Mouse (Mus musculus): ENCODE measurements at regions not wholly inside any gene's neighbourhood (a gene's known extent, or its start where the extent isn't known, plus 50 kb on each side); places are given as distances from the start of the nearest gene placed in this dataset.

DNA sequence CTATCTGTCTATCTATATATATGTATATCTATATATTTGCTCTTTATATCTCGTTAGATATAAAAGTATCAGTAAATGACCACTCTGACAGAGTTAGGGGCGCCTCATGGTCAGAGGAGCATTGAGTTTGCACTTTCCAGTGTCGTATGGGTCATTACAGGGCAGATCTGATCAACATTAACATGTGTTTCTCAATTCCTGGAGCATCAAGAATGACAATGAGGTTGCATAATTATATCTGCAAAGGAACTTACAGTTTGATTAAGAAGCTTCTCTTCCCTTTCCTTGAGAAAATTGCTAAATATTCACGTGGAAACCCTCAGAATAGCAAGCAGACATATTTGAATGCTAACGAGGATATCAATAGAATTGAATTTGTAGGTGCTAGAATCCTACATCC is 158.6 kb downstream of the Gm11146 start:
- Histone ChIP-seq H3K4me1 (replicated peaks; ENCODE audit: control insufficient read depth, insufficient read depth, low read length) (peaks cover 9% of the 10 kb centered on the region), H3K27ac (ENCODE audit: low read depth) (no peak overlapping the region), H3K9me3 (ENCODE audit: control insufficient read depth, low read length) (no peaks in the 10 kb centered on the region), H3K27me3 (replicated peaks; ENCODE audit: control insufficient read depth, insufficient read depth, low read length) (no peaks in the 10 kb centered on the region), H3K4me2 (ENCODE audit: low read length) (no peak overlapping the region), H3K36me3 (ENCODE audit: control insufficient read depth, insufficient read depth, low read length) (no peaks in the 10 kb centered on the region), H3K4me3 (ENCODE audit: low read depth, low read length) (no peak overlapping the region), H3K9ac (ENCODE audit: low read length) (no peak overlapping the region)
- DNase-seq (ENCODE audit: low spot score) (no peak), ATAC-seq (replicated peaks; ENCODE audit: low FRiP score, low TSS enrichment, low read depth) (no peak)
- WGBS, result 92% methylated on average over 5 of the region's 5 CpGs

DNA sequence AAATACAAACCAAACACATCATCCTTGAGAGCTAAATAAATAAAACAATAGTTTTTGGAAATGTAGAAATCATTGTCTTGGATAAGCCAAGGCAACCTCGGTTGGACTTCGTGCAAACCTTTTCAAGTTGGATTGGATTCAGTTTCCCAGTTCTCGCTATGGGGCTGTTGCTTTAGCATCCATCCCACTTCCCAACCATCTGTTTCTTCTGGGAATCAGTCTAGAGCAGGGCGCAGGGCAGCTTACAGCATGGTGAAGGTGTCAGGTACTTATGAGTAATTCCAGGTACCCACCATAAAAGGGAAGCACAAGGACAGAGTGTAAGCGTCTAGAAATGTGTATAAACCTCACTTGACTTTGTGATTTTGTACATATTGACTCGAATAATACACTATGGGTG is 159.0 kb downstream of the Gm11146 start:
- H3K4me2 ChIP-seq (ENCODE audit: low read length), result no peak overlapping the region
- H3K4me3 ChIP-seq (ENCODE audit: low read depth, low read length), result no peak overlapping the region
- no peaks in the 10 kb centered on the region for H3K36me3 ChIP-seq (ENCODE audit: control insufficient read depth, insufficient read depth, low read length)
- no peaks in the 10 kb centered on the region for H3K9me3 ChIP-seq (ENCODE audit: control insufficient read depth, low read length)
- ATAC-seq (replicated peaks; ENCODE audit: low FRiP score, low TSS enrichment, low read depth) (no peak), DNase-seq (ENCODE audit: low spot score) (no peak)
- no peak overlapping the region for H3K27ac ChIP-seq (ENCODE audit: low read depth)
- peaks cover 9% of the 10 kb centered on the region for H3K4me1 ChIP-seq (replicated peaks; ENCODE audit: control insufficient read depth, insufficient read depth, low read length)
- no peaks in the 10 kb centered on the region for H3K27me3 ChIP-seq (replicated peaks; ENCODE audit: control insufficient read depth, insufficient read depth, low read length)
- WGBS, result 93% methylated on average over 6 of the region's 6 CpGs
- no peak overlapping the region for H3K9ac ChIP-seq (ENCODE audit: low read length)

DNA sequence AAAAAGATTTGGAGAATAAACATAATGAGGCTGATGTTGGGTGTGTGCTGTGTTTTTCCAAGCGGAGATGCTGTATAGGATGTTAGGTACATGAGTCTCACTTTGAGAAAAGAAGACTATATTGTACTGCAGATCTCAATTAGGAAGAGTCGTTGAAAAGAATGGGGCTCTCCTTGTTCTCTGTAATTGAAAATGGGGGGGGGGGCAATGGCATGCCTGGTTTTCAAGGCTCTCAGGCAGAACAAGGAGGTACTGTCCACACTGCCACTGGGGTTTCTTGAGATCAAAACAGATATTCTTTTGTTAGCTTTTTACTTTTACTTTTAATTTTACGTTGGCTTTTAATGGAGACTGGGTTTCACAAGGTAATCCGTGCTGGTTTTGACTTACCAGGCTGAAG is 170.5 kb downstream of the Gm11146 start:
- Histone ChIP-seq H3K4me1 (replicated peaks; ENCODE audit: control insufficient read depth, insufficient read depth, low read length) (no peaks in the 10 kb centered on the region), H3K4me2 (ENCODE audit: low read length) (no peak overlapping the region), H3K4me3 (ENCODE audit: low read depth, low read length) (no peak overlapping the region), H3K36me3 (ENCODE audit: control insufficient read depth, insufficient read depth, low read length) (no peaks in the 10 kb centered on the region), H3K27ac (ENCODE audit: low read depth) (no peak overlapping the region), H3K9me3 (ENCODE audit: control insufficient read depth, low read length) (no peaks in the 10 kb centered on the region), H3K27me3 (replicated peaks; ENCODE audit: control insufficient read depth, insufficient read depth, low read length) (no peaks in the 10 kb centered on the region), H3K9ac (ENCODE audit: low read length) (no peak overlapping the region)
- DNase-seq (ENCODE audit: low spot score), result no peak
- ATAC-seq (replicated peaks; ENCODE audit: low FRiP score, low TSS enrichment, low read depth), result no peak
- 77% methylated on average over 4 of the region's 4 CpGs for WGBS

DNA sequence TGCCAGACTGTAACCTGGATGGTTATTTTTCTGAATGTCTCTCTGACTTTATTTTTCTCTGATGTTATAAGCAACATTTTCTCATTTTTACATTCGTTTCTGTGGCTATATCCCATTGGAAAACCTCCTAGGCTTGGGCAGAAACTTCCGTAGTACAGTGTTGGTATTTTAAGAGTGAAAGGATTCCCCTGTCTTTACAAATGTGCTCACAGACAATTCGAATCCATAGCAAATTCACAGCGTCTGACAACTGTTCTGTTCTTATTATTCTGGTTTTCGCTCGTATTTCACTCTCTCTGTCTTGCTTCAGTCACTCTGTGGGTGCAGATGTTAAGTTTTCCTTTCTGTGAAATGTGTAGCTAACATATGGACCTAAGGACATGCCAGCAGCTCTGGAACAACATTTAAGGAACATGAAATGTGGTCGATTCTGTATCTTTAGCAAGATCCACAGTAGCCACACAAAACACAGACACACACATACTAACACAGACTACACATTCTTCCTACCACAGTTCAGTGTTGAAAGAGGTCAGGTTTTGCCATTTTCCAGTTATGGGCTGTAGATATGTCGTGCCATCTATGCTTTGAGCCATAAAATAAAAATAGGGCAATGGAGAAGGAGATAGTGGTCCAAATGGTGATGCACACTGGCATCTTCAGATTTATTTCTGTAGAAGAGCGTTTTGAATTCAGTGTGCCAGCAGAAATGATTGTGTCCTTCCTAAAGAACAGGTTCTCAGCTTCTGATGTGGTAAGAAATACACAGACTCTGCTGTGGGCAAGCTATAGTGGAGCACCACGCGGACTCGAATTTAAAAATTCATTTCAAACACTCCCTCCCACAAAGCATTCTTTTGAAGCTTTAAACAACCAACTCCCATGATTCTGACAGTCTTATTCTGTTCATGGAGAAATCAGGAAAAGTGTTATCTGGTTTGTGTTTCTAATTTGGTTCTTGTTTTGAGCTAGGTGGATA is 179.2 kb downstream of the Gm11146 start:
- Histone ChIP-seq H3K9me3 (ENCODE audit: control insufficient read depth, low read length) (no peaks in the 10 kb centered on the region), H3K4me2 (ENCODE audit: low read length) (no peak overlapping the region), H3K4me1 (replicated peaks; ENCODE audit: control insufficient read depth, insufficient read depth, low read length) (peaks cover 11% of the 10 kb centered on the region), H3K4me3 (ENCODE audit: low read depth, low read length) (no peak overlapping the region), H3K27me3 (replicated peaks; ENCODE audit: control insufficient read depth, insufficient read depth, low read length) (no peaks in the 10 kb centered on the region), H3K9ac (ENCODE audit: low read length) (no peak overlapping the region), H3K36me3 (ENCODE audit: control insufficient read depth, insufficient read depth, low read length) (no peaks in the 10 kb centered on the region), H3K27ac (ENCODE audit: low read depth) (no peak overlapping the region)
- no peak for DNase-seq (ENCODE audit: low spot score)
- ATAC-seq (replicated peaks; ENCODE audit: low FRiP score, low TSS enrichment, low read depth), result no peak
- WGBS, result 86% methylated on average over 12 of the region's 12 CpGs

DNA sequence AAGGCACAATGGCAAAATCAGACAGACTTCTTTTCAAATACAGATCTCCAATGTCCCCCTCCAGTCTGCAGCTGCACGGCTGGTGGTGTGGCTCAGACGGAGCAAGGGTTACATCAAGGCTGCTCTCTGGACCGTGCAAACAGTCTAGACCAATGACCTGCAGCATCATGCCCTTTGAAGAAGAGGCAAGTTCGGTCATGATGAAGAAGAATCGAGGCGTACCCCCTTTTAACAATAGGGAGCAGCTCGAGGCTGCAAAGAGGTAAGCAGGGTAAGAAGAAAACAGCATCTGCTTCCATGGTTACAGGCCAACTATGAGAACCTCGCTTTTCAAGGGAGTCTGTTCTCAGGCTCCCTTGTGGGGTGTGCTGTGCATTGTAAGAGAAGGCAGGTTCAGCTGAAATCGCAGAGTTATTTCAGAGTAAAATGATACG is 180.3 kb downstream of the Gm11146 start:
- no peak overlapping the region for H3K9ac ChIP-seq (ENCODE audit: low read length)
- H3K27ac ChIP-seq (ENCODE audit: low read depth), result no peak overlapping the region
- H3K4me1 ChIP-seq (replicated peaks; ENCODE audit: control insufficient read depth, insufficient read depth, low read length), result peaks cover 11% of the 10 kb centered on the region
- H3K9me3 ChIP-seq (ENCODE audit: control insufficient read depth, low read length), result no peaks in the 10 kb centered on the region
- no peaks in the 10 kb centered on the region for H3K27me3 ChIP-seq (replicated peaks; ENCODE audit: control insufficient read depth, insufficient read depth, low read length)
- no peak overlapping the region for H3K4me3 ChIP-seq (ENCODE audit: low read depth, low read length)
- WGBS, result 39% methylated on average over 10 of the region's 10 CpGs
- ATAC-seq (replicated peaks; ENCODE audit: low FRiP score, low TSS enrichment, low read depth), result no peak
- DNase-seq (ENCODE audit: low spot score), result no peak
- no peaks in the 10 kb centered on the region for H3K36me3 ChIP-seq (ENCODE audit: control insufficient read depth, insufficient read depth, low read length)
- no peak overlapping the region for H3K4me2 ChIP-seq (ENCODE audit: low read length)

DNA sequence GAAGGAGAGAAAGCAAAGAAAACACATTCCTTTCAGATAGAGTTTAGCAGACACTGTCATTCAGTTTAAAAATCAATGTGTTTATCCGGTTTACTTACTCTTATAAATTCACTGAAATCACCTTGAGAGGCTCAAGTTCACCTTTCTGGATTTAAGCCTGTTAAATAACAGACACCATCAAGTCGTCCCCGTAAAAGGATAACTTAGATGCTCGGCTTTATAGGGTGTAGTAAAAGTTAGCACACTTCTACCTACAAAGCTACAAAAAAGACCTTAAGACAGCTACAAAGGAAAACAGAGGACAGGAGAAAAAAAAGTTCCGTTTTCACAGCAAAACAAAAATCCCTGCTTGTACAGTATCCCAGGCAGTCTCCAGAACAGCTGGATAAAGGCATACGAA is 180.9 kb downstream of the Gm11146 start:
- 55% methylated on average over 6 of the region's 6 CpGs for WGBS
- Histone ChIP-seq H3K36me3 (ENCODE audit: control insufficient read depth, insufficient read depth, low read length) (no peaks in the 10 kb centered on the region), H3K27me3 (replicated peaks; ENCODE audit: control insufficient read depth, insufficient read depth, low read length) (no peaks in the 10 kb centered on the region), H3K9me3 (ENCODE audit: control insufficient read depth, low read length) (no peaks in the 10 kb centered on the region), H3K4me2 (ENCODE audit: low read length) (no peak overlapping the region), H3K9ac (ENCODE audit: low read length) (no peak overlapping the region), H3K4me3 (ENCODE audit: low read depth, low read length) (no peak overlapping the region), H3K4me1 (replicated peaks; ENCODE audit: control insufficient read depth, insufficient read depth, low read length) (peaks cover 11% of the 10 kb centered on the region), H3K27ac (ENCODE audit: low read depth) (no peak overlapping the region)
- ATAC-seq (replicated peaks; ENCODE audit: low FRiP score, low TSS enrichment, low read depth) (no peak), DNase-seq (ENCODE audit: low spot score) (no peak)

DNA sequence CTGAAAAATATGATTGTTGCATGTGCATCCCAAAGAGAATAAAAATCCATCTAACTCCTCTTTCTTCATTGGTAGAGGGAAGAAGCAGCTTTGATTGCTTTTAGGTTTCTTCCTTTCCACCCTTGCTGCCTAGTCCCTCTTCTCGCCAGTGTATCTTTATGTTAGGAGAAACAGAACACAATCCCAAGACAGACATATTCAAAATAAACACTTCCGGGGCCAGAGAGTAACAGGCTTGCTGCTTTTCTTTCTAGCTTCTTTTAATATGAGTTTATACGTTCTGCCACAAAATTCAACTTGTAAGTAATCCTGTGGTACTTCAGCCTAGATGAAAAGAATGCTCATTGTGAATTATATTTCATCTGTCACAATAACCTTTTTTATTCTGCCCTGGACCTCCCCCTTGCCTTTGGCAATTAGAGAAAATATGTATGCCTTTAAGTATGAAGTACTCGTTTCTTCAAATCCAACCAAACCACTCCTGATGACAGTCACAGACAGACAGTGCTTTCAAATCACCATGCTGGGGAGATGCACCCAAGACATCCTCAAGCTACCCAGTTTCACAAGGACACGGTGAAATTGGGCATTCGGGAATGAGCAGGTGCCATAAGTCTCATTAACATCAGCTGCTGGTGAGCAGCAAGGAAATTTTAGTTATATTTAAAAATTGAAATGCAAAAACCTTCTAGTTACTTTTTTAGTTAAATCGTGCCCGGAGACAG is 181.6 kb downstream of the Gm11146 start:
- Histone ChIP-seq H3K4me1 (replicated peaks; ENCODE audit: control insufficient read depth, insufficient read depth, low read length) (peaks cover 11% of the 10 kb centered on the region), H3K9me3 (ENCODE audit: control insufficient read depth, low read length) (no peaks in the 10 kb centered on the region), H3K27me3 (replicated peaks; ENCODE audit: control insufficient read depth, insufficient read depth, low read length) (no peaks in the 10 kb centered on the region), H3K4me2 (ENCODE audit: low read length) (no peak overlapping the region), H3K36me3 (ENCODE audit: control insufficient read depth, insufficient read depth, low read length) (no peaks in the 10 kb centered on the region), H3K27ac (ENCODE audit: low read depth) (no peak overlapping the region), H3K9ac (ENCODE audit: low read length) (no peak overlapping the region), H3K4me3 (ENCODE audit: low read depth, low read length) (no peak overlapping the region)
- WGBS, result 60% methylated on average over 8 of the region's 8 CpGs
- DNase-seq (ENCODE audit: low spot score), result no peak
- no peak for ATAC-seq (replicated peaks; ENCODE audit: low FRiP score, low TSS enrichment, low read depth)

DNA sequence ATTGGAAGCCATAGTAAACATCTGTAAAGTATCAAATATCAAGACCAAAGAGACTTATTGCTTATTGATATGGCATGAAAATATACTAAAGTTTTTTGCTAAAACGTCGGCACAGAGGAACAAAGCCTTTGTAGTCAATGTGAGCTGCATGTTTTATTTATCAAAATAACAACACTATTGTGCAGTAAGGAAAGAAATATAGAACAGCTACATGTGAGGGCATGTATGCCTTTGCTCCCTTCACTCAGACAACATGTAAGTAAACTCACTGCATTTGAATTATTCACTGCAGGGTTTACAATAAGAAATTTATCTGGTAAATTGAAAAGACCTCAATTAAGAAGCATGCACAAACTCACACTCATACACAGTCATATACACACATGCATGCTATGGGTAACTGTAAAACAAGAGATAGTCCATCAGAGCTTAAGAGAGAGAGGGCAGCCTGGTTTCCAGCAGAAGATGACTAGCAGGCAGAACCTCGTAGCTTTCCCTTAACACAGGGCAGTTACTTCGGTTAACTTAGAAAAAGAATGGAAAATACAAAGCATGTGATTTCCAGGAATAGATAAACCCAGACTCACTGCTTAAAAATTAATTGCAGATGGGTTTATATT is 182.7 kb downstream of the Gm11146 start:
- Histone ChIP-seq H3K4me1 (replicated peaks; ENCODE audit: control insufficient read depth, insufficient read depth, low read length) (peaks cover 11% of the 10 kb centered on the region), H3K27ac (ENCODE audit: low read depth) (no peak overlapping the region), H3K4me3 (ENCODE audit: low read depth, low read length) (no peak overlapping the region), H3K9me3 (ENCODE audit: control insufficient read depth, low read length) (no peaks in the 10 kb centered on the region), H3K36me3 (ENCODE audit: control insufficient read depth, insufficient read depth, low read length) (no peaks in the 10 kb centered on the region), H3K27me3 (replicated peaks; ENCODE audit: control insufficient read depth, insufficient read depth, low read length) (no peaks in the 10 kb centered on the region), H3K4me2 (ENCODE audit: low read length) (no peak overlapping the region), H3K9ac (ENCODE audit: low read length) (no peak overlapping the region)
- WGBS, result 65% methylated on average over 4 of the region's 4 CpGs
- DNase-seq (ENCODE audit: low spot score), result no peak
- no peak for ATAC-seq (replicated peaks; ENCODE audit: low FRiP score, low TSS enrichment, low read depth)

Measured in intestine, embryonic 14.5 days (tissue).